Mouse (Mus musculus) thymus, postnatal 36 days (tissue): ENCODE results near the gene AC192777.2.
"Not testable (repeated sequence)": the region's sequence is repeated elsewhere in the genome, so short reads cannot be mapped to it uniquely, and the experiment has no call there.

Experiments used
- DNase-seq, 2 experiments: peaks; one replicate each; pipeline ENCODE4 v3.0.0; 2022; ENCODE audit warnings: mixed read lengths in 2 of 2

AC192777.2 gene

DNA sequence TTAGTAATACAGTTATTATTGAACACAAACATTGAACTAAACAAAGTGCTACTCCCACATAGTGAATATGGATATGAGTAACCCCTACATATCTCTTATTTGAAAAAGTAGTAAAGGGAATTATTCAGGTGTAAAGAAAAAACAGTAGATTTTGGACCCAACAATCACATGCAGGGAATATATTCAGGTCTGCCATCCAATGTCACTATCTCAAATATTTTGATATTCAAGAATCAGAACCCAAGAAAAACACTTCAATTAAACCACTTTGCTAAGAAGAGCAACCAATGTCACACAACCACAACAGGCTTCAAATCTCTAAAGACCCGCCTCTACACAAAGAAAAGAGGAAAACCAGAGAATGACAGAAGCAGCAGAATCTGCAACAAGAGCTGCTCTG lies at the start of gene AC192777.2:
AC192777.2 (plus strand) TSS at position 301 of the 400 bp plus-strand sequence.
- DNase-seq = not testable (repeated sequence)

DNA sequence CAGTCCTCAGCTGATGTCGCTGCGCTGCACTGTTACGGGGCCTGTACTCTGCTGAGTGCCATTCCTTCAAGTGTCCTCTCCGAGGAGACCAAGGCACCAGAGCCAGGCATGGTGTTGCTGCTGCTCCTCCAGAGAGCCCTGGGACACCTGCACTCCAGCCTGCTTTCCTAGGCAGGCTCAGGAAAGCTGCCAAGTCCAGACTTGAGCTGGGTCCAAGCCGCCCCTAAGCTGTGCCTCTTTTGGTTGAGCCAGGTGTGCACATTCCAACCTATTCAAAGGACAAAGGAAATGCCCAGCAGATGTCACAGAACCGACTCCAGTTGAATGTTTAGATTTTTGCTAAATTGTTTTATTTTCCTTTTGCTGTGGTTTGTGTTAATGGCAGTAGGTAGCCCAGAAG lies 20.9 kb downstream of the AC192777.2 start:
- not testable (repeated sequence) for DNase-seq

DNA sequence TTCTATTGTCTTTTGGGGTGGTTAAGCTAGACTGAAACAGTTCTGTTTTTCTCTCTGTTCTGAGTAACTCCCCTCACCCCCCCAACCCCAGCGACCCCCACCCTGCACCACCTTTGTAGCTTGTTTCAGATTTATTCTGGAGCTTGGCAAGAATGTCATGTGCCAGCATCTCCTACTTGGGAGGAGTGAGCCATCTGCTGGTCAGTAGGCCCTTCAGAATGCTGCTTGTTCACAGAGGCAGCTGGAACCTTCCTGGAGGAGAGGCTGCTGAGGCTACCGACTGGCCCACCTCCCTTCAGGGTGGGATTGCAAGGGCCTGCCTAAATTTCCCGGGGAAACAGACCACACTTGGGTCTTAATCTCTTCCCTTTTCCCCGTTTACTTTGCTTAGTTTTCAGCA lies 21.6 kb downstream of the AC192777.2 start:
- not testable (repeated sequence) for DNase-seq
